Mouse (Mus musculus) spleen, postnatal 36 days (tissue): ENCODE data around the gene C5ar2.
A peak's percentile ranks its signal among the peaks of the same experiment; 100 is the strongest.
"Not testable (repeated sequence)": the region's sequence is repeated elsewhere in the genome, so short reads cannot be mapped to it uniquely, and the experiment has no call there.

Experiments
- DNase-seq, 2 experiments: peaks; one replicate each; pipeline ENCODE4 v3.0.0; 2022; ENCODE audit warnings: low spot score in 2 of 2, mixed read lengths in 1 of 2

Gene C5ar2

GRCm38 (mm10) chr7:16257830-16258229 lies 13.9 kb upstream of the C5ar2 start:
- no peak for DNase-seq

- not testable (repeated sequence) for DNase-seq
These were observed 12.0 kb upstream of the C5ar2 start for GRCm38 (mm10) chr7:16255963-16256362.

- no peak for DNase-seq
These were observed 10.2 kb upstream of the C5ar2 start for GRCm38 (mm10) chr7:16254195-16254594.

GRCm38 (mm10) chr7:16250687-16251086 lies 6.7 kb upstream of the C5ar2 start:
- peak; percentile 29 to 51 for DNase-seq

GRCm38 (mm10) chr7:16245958-16246357 lies 2.0 kb upstream of the C5ar2 start:
- no peak for DNase-seq

- no peak for DNase-seq
These were observed 1.8 kb downstream of the C5ar2 start for GRCm38 (mm10) chr7:16242198-16242597.

- no peak for DNase-seq
These were observed 2.2 kb downstream of the C5ar2 start for GRCm38 (mm10) chr7:16241787-16242186.

- DNase-seq: no peak
These were observed 3.0 kb downstream of the C5ar2 start for GRCm38 (mm10) chr7:16240978-16241303.

GRCm38 (mm10) chr7:16240281-16240977 lies 3.5 kb downstream of the C5ar2 start:
- no peak for DNase-seq

- DNase-seq: peak; percentile 89 to 90
These were observed 4.4 kb downstream of the C5ar2 start for GRCm38 (mm10) chr7:16239554-16239997.

- no peak for DNase-seq
These were observed 14.1 kb downstream of the C5ar2 start for GRCm38 (mm10) chr7:16229869-16230268.

- DNase-seq: peak; percentile 96 to 97
These were observed 22.2 kb downstream of the C5ar2 start, which contains the start of gene Dhx34 for GRCm38 (mm10) chr7:16221582-16222272. TSS of gene Dhx34 (minus strand) at chr7:16222037.

GRCm38 (mm10) chr7:16213986-16214385 lies 30.0 kb downstream of the C5ar2 start:
- no peak for DNase-seq

- no peak for DNase-seq
These were observed 30.8 kb downstream of the C5ar2 start for GRCm38 (mm10) chr7:16213196-16213595.

GRCm38 (mm10) chr7:16210862-16211365 lies 33.0 kb downstream of the C5ar2 start:
- no peak for DNase-seq

- no peak for DNase-seq
These were observed 34.9 kb downstream of the C5ar2 start for GRCm38 (mm10) chr7:16208781-16209665.

GRCm38 (mm10) chr7:16207496-16207895 lies 36.5 kb downstream of the C5ar2 start:
- peak; percentile 26 to 34 for DNase-seq

GRCm38 (mm10) chr7:16207076-16207475 lies 36.9 kb downstream of the C5ar2 start:
- DNase-seq: no peak

- no peak for DNase-seq
These were observed 39.2 kb downstream of the C5ar2 start for GRCm38 (mm10) chr7:16204791-16205190.

GRCm38 (mm10) chr7:16203505-16203903 lies 40.5 kb downstream of the C5ar2 start:
- no peak for DNase-seq

- DNase-seq: no peak
These were observed 41.0 kb downstream of the C5ar2 start for GRCm38 (mm10) chr7:16202756-16203504.
